Mouse (Mus musculus): ENCODE results near the gene Pex7.

The Pex7 gene

GRCm38 (mm10) chr10:19933511-19934383 lies 26.3 kb upstream of the Pex7 start:
- DNase-seq: peak; percentile 99

GRCm38 (mm10) chr10:19932986-19933385 lies 25.5 kb upstream of the Pex7 start:
- no peak for DNase-seq

- peak; percentile 83 for DNase-seq
Measured at GRCm38 (mm10) chr10:19928205-19928604, 20.7 kb upstream of the Pex7 start.

- DNase-seq: peak; percentile 92
Measured at GRCm38 (mm10) chr10:19926391-19926897, 19.0 kb upstream of the Pex7 start.

GRCm38 (mm10) chr10:19924256-19924655 lies 16.8 kb upstream of the Pex7 start:
- peak; percentile 58 for DNase-seq

GRCm38 (mm10) chr10:19922410-19922809 lies 14.9 kb upstream of the Pex7 start:
- DNase-seq: peak; percentile 14

- peak; percentile 96 for DNase-seq
Measured at GRCm38 (mm10) chr10:19915301-19915700, 7.8 kb upstream of the Pex7 start.

GRCm38 (mm10) chr10:19913806-19914205 lies 6.3 kb upstream of the Pex7 start:
- DNase-seq: peak; percentile 39

- DNase-seq: peak; percentile 18
Measured at GRCm38 (mm10) chr10:19911583-19911982, 4.1 kb upstream of the Pex7 start.

- DNase-seq: peak; percentile 55
Measured at GRCm38 (mm10) chr10:19910516-19910915, 3.0 kb upstream of the Pex7 start.

- peak; percentile 80 for DNase-seq
Measured at GRCm38 (mm10) chr10:19908076-19908475, 587 bp upstream of the Pex7 start.

- DNase-seq: peak; percentile 56
Measured at GRCm38 (mm10) chr10:19904077-19904820, 3.2 kb downstream of the Pex7 start.

GRCm38 (mm10) chr10:19901992-19902391 lies 5.5 kb downstream of the Pex7 start:
- DNase-seq: peak; percentile 70

- peak; percentile 82 for DNase-seq
Measured at GRCm38 (mm10) chr10:19900191-19900590, 7.3 kb downstream of the Pex7 start.

- DNase-seq: peak; percentile 61
Measured at GRCm38 (mm10) chr10:19893976-19894375, 13.5 kb downstream of the Pex7 start.

- DNase-seq: no peak
Measured at GRCm38 (mm10) chr10:19893146-19893545, 14.3 kb downstream of the Pex7 start.

- no peak for DNase-seq
Measured at GRCm38 (mm10) chr10:19891686-19892085, 15.8 kb downstream of the Pex7 start.

GRCm38 (mm10) chr10:19889908-19890307 lies 17.6 kb downstream of the Pex7 start:
- peak; percentile 22 for DNase-seq

- no peak for DNase-seq
Measured at GRCm38 (mm10) chr10:19886249-19886648, 21.2 kb downstream of the Pex7 start.

- no peak for DNase-seq
Measured at GRCm38 (mm10) chr10:19884409-19884808, 23.1 kb downstream of the Pex7 start.

GRCm38 (mm10) chr10:19880437-19880836 lies 27.1 kb downstream of the Pex7 start:
- no peak for DNase-seq

- DNase-seq: no peak
Measured at GRCm38 (mm10) chr10:19879161-19879560, 28.3 kb downstream of the Pex7 start.

GRCm38 (mm10) chr10:19877679-19878078 lies 29.8 kb downstream of the Pex7 start:
- DNase-seq: no peak

GRCm38 (mm10) chr10:19877257-19877656 lies 30.2 kb downstream of the Pex7 start:
- no peak for DNase-seq
